Mouse (Mus musculus) liver, postnatal 0 days (tissue): ENCODE data around the gene Zfp770. TPM values are rescaled to one million over a fixed set of nuclear protein-coding genes. Genes with fewer than 3 reads are reported as not detected.
"Not testable (repeated sequence)": the region's sequence is repeated elsewhere in the genome, so short reads cannot be mapped to it uniquely, and the experiment has no call there.

ENCODE experiments used
- ATAC-seq: fragments of 200-750 bp; cut with Nextera tagmentation; 2 replicates; pipeline ENCODE4 v1.8.0; 2017; ENCODE audit warnings: mild to moderate bottlenecking, moderate library complexity
- DNase-seq: peaks from one replicate; pipeline ENCODE4 v3.0.0-alpha.2; 2016
- H3K27ac ChIP-seq: fragments of 300-500 bp; sonication (generic); 2 replicates; pipeline ENCODE4 v1.5.1; 2014; ENCODE audit warnings: antibody characterized with exemption, moderate library complexity, mild to moderate bottlenecking, low read depth
- H3K27me3 ChIP-seq: fragments of 300-500 bp; sonication (generic); 2 replicates; pipeline ENCODE4 v1.6.1; 2014; ENCODE audit warnings: low read length, control low read depth, mixed read lengths; ENCODE audit not compliant: insufficient read depth
- H3K36me3 ChIP-seq: fragments of 300-500 bp; sonication (generic); replicated peaks from 2 replicates; pipeline ENCODE4 v1.6.1; 2014; ENCODE audit warnings: mild to moderate bottlenecking, control low read depth, low read length, moderate library complexity, mixed read lengths; ENCODE audit not compliant: insufficient read depth
- H3K4me1 ChIP-seq: fragments of 300-500 bp; sonication (generic); 2 replicates; pipeline ENCODE4 v1.6.1; 2014; ENCODE audit warnings: antibody characterized with exemption, mild to moderate bottlenecking, control low read depth; ENCODE audit not compliant: insufficient read depth
- H3K4me2 ChIP-seq: fragments of 300-500 bp; sonication (generic); 2 replicates; pipeline ENCODE4 v1.6.1; 2014; ENCODE audit warnings: low read depth, mild to moderate bottlenecking, low read length, moderate library complexity, mixed read lengths
- H3K4me3 ChIP-seq: fragments of 300-500 bp; sonication (generic); 2 replicates; pipeline ENCODE4 v1.5.1; 2014; ENCODE audit warnings: low read depth, low read length
- H3K9ac ChIP-seq: fragments of 300-500 bp; sonication (generic); replicated peaks from 2 replicates; pipeline ENCODE4 v1.6.1; 2014; ENCODE audit warnings: mild to moderate bottlenecking, moderate library complexity
- H3K9me3 ChIP-seq: fragments of 300-500 bp; sonication (generic); 2 replicates; pipeline ENCODE4 v1.6.1; 2016; ENCODE audit warnings: mild to moderate bottlenecking, control low read depth, low read length, mixed read lengths
- CTCF ChIP-seq: sonication (generic); IDR thresholded peaks from 2 replicates; pipeline ENCODE4 v1.5.1; 2016; ENCODE audit warnings: antibody characterized with exemption, low read depth
- EP300 ChIP-seq: IDR thresholded peaks from 2 replicates; pipeline ENCODE4 v1.6.1; 2016; ENCODE audit warnings: antibody characterized with exemption, low read depth, mild to moderate bottlenecking
- WGBS: fragments of 180-500 bp; shearing (Covaris S2); extraction: QIAGEN DNeasy Blood & Tissue Kit; methylation state at CpG from one replicate; pipeline ENCODE4 v1.1.7; 2014; ENCODE audit not compliant: insufficient replicate concordance; 5-methylcytosine and 5-hydroxymethylcytosine counted together
- polyA plus RNA-seq: library from polyadenylated mRNA; unstranded; fragments of >200 nt; fragmentation: Nextera tagmentation; extraction: Ambion mirVana; gene quantifications from 2 replicates; pipeline ENCODE4 v1.2.1, GENCODE M21; 2015

Gene Zfp770
- polyA plus RNA-seq, 1 experiment from 2014 or later, result 1.6 TPM

GRCm38 (mm10) chr2:114205036-114205435 lies 3.8 kb upstream of the Zfp770 start:
- Histone ChIP-seq H3K27me3 (no peaks in the 10 kb centered on the region), H3K4me3 (no peak overlapping the region), H3K4me2 (no peak overlapping the region), H3K9ac (no peak overlapping the region), H3K27ac (no peak overlapping the region), H3K9me3 (no peaks in the 10 kb centered on the region), H3K36me3 (no peaks in the 10 kb centered on the region), H3K4me1 (peaks cover 4% of the 10 kb centered on the region)
- DNase-seq (no peak), ATAC-seq (no peak)
- TF ChIP-seq EP300, result no peak
- TF ChIP-seq CTCF, result no peak
- WGBS, result 67% methylated on average over 6 of the region's 6 CpGs

GRCm38 (mm10) chr2:114201574-114201973 lies 305 bp upstream of the Zfp770 start:
- H3K9me3 ChIP-seq, result no peaks in the 10 kb centered on the region
- H3K27me3 ChIP-seq, result no peaks in the 10 kb centered on the region
- H3K4me2 ChIP-seq, result peak overlapping the region; percentile 84
- H3K4me1 ChIP-seq, result peaks cover 8% of the 10 kb centered on the region
- no peak for TF ChIP-seq EP300
- no peak for TF ChIP-seq CTCF
- DNase-seq, result no peak
- peak overlapping the region; percentile 72 for H3K4me3 ChIP-seq
- peak overlapping the region; percentile 74; the same call in 1 of the 2 replicates for H3K9ac ChIP-seq
- 35% methylated on average over 4 of the region's 4 CpGs for WGBS
- no peak overlapping the region for H3K27ac ChIP-seq
- peaks cover 8% of the 10 kb centered on the region for H3K36me3 ChIP-seq
- ATAC-seq, result no peak

GRCm38 (mm10) chr2:114196421-114196820 lies 4.8 kb downstream of the Zfp770 start:
- peaks cover 8% of the 10 kb centered on the region for H3K4me1 ChIP-seq
- H3K27ac ChIP-seq, result no peak overlapping the region
- ATAC-seq (no peak), DNase-seq (no peak)
- TF ChIP-seq EP300 (no peak), CTCF (no peak)
- H3K4me2 ChIP-seq, result no peak overlapping the region
- H3K9ac ChIP-seq, result no peak overlapping the region
- H3K4me3 ChIP-seq, result no peak overlapping the region
- no peaks in the 10 kb centered on the region for H3K27me3 ChIP-seq
- peaks cover 14% of the 10 kb centered on the region for H3K36me3 ChIP-seq
- WGBS, result 89% methylated on average over 5 of the region's 5 CpGs
- H3K9me3 ChIP-seq, result no peaks in the 10 kb centered on the region

GRCm38 (mm10) chr2:114186924-114187323 lies 14.3 kb downstream of the Zfp770 start, which contains the start of gene Aqr:
Gene Aqr (minus strand): TSS chr2:114187024.
- H3K4me2 ChIP-seq, H3K4me3 ChIP-seq, H3K27me3 ChIP-seq, DNase-seq, ATAC-seq, H3K36me3 ChIP-seq, H3K9ac ChIP-seq, H3K27ac ChIP-seq, H3K4me1 ChIP-seq, H3K9me3 ChIP-seq: not testable (repeated sequence)
- WGBS, result 89% methylated on average over 1 of the region's 6 CpGs

- Histone ChIP-seq H3K27ac (no peak overlapping the region), H3K9ac (no peak overlapping the region), H3K4me1 (peaks cover 8% of the 10 kb centered on the region), H3K4me2 (no peak overlapping the region), H3K36me3 (no peaks in the 10 kb centered on the region), H3K9me3 (no peaks in the 10 kb centered on the region), H3K4me3 (no peak overlapping the region), H3K27me3 (no peaks in the 10 kb centered on the region)
- no peak for DNase-seq
- no peak for TF ChIP-seq EP300
- no peak for TF ChIP-seq CTCF
- ATAC-seq, result no peak
- 53% methylated on average over 4 of the region's 4 CpGs for WGBS
These were observed 23.2 kb downstream of the Zfp770 start for GRCm38 (mm10) chr2:114177802-114178733.

GRCm38 (mm10) chr2:114174651-114175484 lies 26.4 kb downstream of the Zfp770 start:
- H3K4me3 ChIP-seq, result peak overlapping the region; percentile 97
- under 1% methylated on average over 44 of the region's 44 CpGs for WGBS
- peak; percentile 96 for TF ChIP-seq CTCF
- peak; percentile 21; the same call in 1 of the 2 replicates for TF ChIP-seq EP300
- H3K9me3 ChIP-seq, result no peaks in the 10 kb centered on the region
- no peaks in the 10 kb centered on the region for H3K36me3 ChIP-seq
- ATAC-seq, result peak; percentile 94
- no peaks in the 10 kb centered on the region for H3K27me3 ChIP-seq
- peak overlapping the region; percentile 91 for H3K9ac ChIP-seq
- peak overlapping the region; percentile 26; the same call in 1 of the 2 replicates for H3K27ac ChIP-seq
- H3K4me2 ChIP-seq, result peak overlapping the region; percentile 86
- peak; percentile 85 for DNase-seq
- H3K4me1 ChIP-seq, result peaks cover 8% of the 10 kb centered on the region
